Mouse (Mus musculus) layer of hippocampus, postnatal 25 days (tissue): ENCODE measurements around the gene Ghsr. TPM values are rescaled to one million over a fixed set of nuclear protein-coding genes. Genes with fewer than 3 reads are reported as not detected.

Experiments
- DNase-seq, 2 experiments: peaks; one replicate each; pipeline ENCODE4 v3.0.0; 2022; ENCODE audit warnings: mixed read lengths in 2 of 2, low spot score in 1 of 2; ENCODE audit errors: extremely low spot score in 1 of 2
- total RNA-seq, 2 experiments: library from RNA; stranded (reverse); gene quantifications; 2 replicates each; pipeline ENCODE4 v1.2.3; 2021

Gene Ghsr
- total RNA-seq, 2 experiments from 2014 or later = 0.99 to 1.1 TPM

DNA sequence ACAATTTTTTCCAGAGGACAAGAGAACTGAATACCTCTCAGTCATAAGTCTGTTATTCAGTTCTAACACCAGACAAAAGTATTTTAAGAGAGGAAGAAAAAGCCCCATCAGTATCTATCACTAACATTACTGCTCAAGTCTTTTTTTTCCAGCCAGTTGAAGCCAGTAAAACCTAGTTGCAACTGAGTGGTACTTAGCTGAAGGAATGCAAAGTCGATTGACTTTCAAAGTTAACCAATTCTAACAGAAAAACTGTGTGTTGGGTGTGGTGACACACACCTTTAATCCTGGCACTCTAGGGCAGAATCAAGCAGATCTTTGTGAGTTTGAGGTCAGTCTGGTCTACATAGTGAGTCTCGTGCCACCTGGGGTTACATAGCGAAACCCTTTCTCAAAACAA lies 35.3 kb downstream of the Ghsr start:
- no peak for DNase-seq

DNA sequence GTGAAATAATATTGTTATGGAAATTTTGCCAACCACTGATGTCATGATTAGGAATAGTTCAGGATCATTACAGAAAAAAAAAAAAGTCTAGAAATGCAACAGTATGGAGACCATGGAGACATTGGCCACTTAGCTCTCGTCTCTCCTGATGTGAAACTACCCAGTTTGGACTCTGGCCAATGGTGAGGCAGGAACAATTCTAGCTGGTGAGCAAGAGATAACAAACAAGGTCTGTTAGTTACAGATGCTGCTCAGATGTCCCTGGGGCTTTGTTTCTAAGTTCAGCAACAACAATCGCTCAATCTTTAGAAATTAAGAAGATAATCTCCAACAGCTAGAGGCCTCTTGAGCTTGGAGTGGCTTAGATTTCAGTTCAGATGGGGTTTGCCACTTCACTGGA lies 37.4 kb downstream of the Ghsr start:
- DNase-seq = no peak

DNA sequence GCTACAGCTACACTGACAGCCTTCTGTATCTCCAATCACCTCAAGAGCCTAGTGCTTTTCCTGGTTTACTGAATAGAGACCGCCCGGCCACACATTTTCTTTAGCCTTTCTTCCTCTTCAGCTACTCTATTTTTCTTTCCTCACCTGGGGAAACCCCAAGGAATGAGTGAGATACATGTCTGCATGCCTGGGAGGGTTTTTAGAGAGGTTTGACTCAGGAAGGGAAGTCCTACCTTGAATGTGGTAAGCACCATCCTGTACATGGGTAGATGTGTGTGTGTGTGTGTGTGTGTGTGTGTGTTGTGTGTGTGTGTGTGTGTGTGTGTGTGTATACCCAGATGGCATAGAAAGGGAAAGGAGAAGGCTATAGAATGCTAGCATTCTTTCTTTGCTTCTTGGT lies 40.1 kb downstream of the Ghsr start:
- DNase-seq = no peak

DNA sequence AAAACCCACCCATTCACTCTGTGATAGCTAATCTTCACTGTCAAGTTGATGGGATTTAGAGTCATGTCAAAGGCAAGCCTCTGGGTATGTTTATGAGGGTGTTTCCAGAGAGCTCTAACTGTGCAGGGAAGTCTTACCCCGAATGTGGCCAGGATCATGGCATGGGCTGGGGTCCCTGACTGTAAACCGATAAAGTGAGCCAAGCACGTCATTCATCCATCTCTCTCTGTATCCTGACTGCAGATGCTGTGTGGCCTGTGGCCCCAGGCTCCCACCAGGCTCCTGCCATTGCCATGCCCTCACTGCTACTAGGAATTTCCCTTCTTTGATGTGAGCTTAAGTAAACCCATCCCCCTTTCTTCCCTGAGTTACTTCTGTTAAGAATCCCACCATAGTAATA lies 42.4 kb downstream of the Ghsr start:
- DNase-seq = no peak

DNA sequence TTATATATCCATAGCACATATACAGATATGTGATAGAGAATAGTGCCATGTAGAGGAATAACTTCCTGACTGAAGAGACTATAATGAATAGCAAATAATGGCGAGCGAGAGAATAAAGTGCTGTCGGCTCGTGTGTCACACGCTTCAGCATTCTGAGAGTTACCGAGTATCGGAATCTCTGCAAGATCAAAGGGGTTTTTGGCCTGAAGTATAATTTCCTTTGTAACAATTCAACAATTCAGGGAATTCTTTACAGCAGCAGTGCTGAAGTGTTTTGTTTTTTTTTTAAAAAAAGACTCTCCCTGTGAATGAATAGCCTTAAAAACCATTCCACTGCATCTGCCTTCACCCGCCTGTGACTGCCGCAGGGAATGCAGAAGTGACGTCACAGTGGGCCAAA lies 45.6 kb downstream of the Ghsr start:
- DNase-seq = no peak

DNA sequence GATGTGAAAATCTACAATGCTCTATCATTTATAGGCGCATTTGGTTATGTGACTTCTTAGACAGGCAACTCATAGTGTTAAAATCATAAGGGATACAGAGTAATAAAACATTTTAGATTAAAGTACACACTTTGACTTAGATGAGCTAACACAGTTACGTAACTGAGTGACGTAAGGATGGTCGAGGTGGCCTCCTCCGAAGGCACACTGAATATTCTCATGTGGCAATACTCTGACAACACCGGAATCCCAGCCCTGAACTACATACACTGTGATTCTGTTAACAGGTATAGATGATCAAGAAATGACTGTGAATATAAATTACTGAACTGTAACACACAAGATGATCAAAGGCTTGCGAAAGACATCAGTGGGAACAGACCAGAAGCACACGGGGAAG lies 47.5 kb downstream of the Ghsr start:
- DNase-seq = no peak

DNA sequence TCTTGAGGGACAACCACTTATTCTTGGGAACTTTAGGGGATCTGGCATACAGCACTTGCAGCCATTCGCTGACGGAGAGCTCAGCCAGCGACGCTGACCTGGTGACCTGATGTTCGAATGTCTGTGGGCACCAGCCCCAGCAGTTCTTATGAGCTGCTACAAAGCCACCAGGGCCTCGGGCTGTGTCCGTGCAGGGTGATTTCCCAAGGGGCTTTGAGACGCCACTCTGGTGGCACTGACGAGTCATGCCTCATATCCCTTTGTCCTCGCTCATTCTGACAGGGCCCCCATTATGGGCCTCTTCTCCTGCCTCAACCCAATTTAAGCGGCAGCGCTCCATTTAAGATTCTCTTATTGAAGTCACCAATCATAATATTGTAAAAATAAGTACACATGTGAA lies 50.8 kb downstream of the Ghsr start:
- DNase-seq = no peak

DNA sequence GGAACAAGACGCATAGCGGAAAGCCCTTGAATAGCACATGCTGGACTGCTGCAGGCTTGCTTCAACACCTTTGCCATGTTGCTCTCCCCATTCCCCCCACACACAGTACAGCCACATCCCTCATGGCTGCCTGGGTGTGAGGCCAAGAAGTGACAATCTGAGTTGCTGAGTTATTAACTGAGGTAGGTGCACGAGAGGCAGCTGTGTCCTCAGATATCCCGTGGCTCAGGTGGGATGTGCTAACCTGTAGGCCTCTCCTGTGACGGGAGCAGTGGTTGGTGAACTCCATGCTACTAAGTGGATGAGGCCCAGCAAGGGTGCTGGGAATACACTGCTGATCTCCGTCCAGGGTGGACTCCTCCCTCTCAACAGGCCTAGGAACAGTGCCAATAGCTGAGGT lies 51.4 kb downstream of the Ghsr start:
- no peak for DNase-seq

DNA sequence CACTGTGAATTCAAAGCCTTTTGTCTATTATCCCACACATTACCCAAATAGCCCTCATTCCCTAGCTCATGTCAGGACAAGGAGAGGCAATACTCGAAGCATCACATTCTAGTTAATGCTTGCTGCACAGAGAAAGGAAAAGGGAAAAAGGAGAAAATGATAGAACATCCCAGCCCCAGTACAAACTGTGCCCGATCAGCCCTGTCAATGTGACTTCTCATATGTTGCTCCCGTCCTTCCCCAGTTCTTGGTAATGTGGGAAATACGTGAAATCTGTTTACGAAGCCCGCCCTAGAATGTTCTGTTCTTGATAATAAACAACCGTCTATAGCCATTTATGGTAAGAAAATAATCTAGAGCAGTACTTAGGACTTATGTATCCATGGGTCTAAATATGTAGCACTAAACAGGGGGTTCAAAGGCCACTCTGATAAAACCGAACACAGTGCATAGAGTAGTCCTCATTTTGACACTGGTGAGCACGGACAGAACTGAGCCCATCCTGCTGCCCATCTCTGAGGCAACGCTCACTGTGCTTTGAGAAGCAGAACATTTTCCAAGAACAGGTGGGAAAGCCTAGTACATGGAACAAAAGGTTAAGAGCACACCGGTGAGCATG lies 53.0 kb downstream of the Ghsr start:
- DNase-seq = no peak

DNA sequence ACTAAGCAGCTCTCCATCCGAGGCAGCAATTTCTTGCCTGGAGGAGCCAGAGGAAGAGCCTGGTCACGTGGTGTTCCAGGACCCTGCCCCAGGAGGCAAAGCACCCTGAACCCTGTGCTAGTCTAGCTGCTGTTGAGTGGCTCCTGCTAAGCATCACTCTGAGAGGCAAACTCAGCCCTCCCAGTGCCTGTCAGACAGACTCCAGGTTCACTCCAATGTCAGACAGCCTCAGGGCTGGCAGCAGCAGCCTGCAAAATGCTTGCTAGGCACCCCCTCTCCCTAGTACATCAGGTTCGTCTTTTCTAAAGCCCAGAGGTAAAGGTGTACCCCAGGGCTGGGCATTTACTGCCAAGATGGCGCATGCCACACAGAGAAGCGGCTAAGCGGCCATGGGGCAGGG lies 56.3 kb downstream of the Ghsr start:
- no peak for DNase-seq

Other genes starting within 250 kb of the Ghsr start
- gene Ect2, start 217.5 kb upstream of the Ghsr start, total RNA-seq = 1 to 10 TPM; 1.0 to 1.5 TPM
- 100 to 1,000 TPM; 106 to 108 TPM for gene Nceh1, start 188.4 kb upstream of the Ghsr start, total RNA-seq
- 1 to 10 TPM in 1 of 2 experiments, under 1 TPM in 1; 0.44 to 1.5 TPM for gene Tnfsf10, start 54.3 kb upstream of the Ghsr start, total RNA-seq